Mouse (Mus musculus) embryonic facial prominence, embryonic 15.5 days (tissue): ENCODE measurements at regions not wholly inside any gene's neighbourhood (a gene's known extent, or its start where the extent isn't known, plus 50 kb on each side); places are given as distances from the start of the nearest gene placed in this dataset.
A peak's percentile ranks its signal among the peaks of the same experiment; 100 is the strongest.

ENCODE experiments used
- ATAC-seq: fragments of 200-750 bp; cut with Nextera tagmentation; 2 replicates; pipeline ENCODE4 v1.8.0; 2017; ENCODE audit warnings: low read depth, moderate TSS enrichment; ENCODE audit not compliant: insufficient number of reproducible peaks, low FRiP score, low TSS enrichment
- H3K27ac ChIP-seq: fragments of 300-500 bp; sonication (generic); replicated peaks from 2 replicates; pipeline ENCODE4 v1.5.1; 2015; ENCODE audit warnings: mild to moderate bottlenecking, inconsistent platforms
- H3K27me3 ChIP-seq: fragments of 300-500 bp; sonication (generic); 2 replicates; pipeline ENCODE4 v1.6.1; 2015; ENCODE audit warnings: inconsistent platforms
- H3K36me3 ChIP-seq: fragments of 300-500 bp; sonication (generic); 2 replicates; pipeline ENCODE4 v1.6.1; 2015; ENCODE audit warnings: mild to moderate bottlenecking, inconsistent platforms
- H3K4me1 ChIP-seq: fragments of 300-500 bp; sonication (generic); 2 replicates; pipeline ENCODE4 v1.6.1; 2015; ENCODE audit warnings: inconsistent platforms
- H3K4me2 ChIP-seq: fragments of 300-500 bp; sonication (generic); replicated peaks from 2 replicates; pipeline ENCODE4 v1.6.1; 2015; ENCODE audit warnings: mild to moderate bottlenecking, inconsistent platforms
- H3K4me3 ChIP-seq: fragments of 300-500 bp; sonication (generic); replicated peaks from 2 replicates; pipeline ENCODE4 v1.5.1; 2015; ENCODE audit warnings: mild to moderate bottlenecking, inconsistent platforms
- H3K9ac ChIP-seq: fragments of 300-500 bp; sonication (generic); 2 replicates; pipeline ENCODE4 v1.6.1; 2015; ENCODE audit warnings: inconsistent platforms
- H3K9me3 ChIP-seq: fragments of 300-500 bp; sonication (generic); replicated peaks from 2 replicates; pipeline ENCODE4 v1.6.1; 2016; ENCODE audit warnings: inconsistent platforms
- WGBS: fragments of 180-500 bp; shearing (Covaris S2); methylation state at CpG from one replicate; pipeline ENCODE4 v1.1.7; 2015; 5-methylcytosine and 5-hydroxymethylcytosine counted together

- H3K9me3 ChIP-seq: no peaks in the 10 kb centered on the region
- 0 out of 2 replicates have a peak overlapping the region, but pooled peaks have one; percentile 9 for H3K27ac ChIP-seq
- no peaks in the 10 kb centered on the region for H3K4me1 ChIP-seq
- peak; percentile 54; the same call in 1 of the 2 replicates for ATAC-seq
- 14% methylated on average over 3 of the region's 3 CpGs for WGBS
- H3K27me3 ChIP-seq: no peaks in the 10 kb centered on the region
- no peak overlapping the region for H3K9ac ChIP-seq
- H3K4me3 ChIP-seq: no peak overlapping the region
- no peak overlapping the region for H3K4me2 ChIP-seq
- H3K36me3 ChIP-seq: no peaks in the 10 kb centered on the region
These were observed 639.2 kb upstream of the Gm11114 start for GRCm38 (mm10) chr9:84673327-84673726.

- H3K27ac ChIP-seq: no peak overlapping the region
- H3K4me1 ChIP-seq: no peaks in the 10 kb centered on the region
- H3K4me3 ChIP-seq: no peak overlapping the region
- no peaks in the 10 kb centered on the region for H3K27me3 ChIP-seq
- no peak overlapping the region for H3K9ac ChIP-seq
- H3K36me3 ChIP-seq: no peaks in the 10 kb centered on the region
- no peak for ATAC-seq
- 82% methylated on average over 1 of the region's 1 CpGs for WGBS
- H3K4me2 ChIP-seq: no peak overlapping the region
- no peaks in the 10 kb centered on the region for H3K9me3 ChIP-seq
These were observed 634.2 kb upstream of the Gm11114 start for GRCm38 (mm10) chr9:84678416-84678815.

- H3K4me2 ChIP-seq: no peak overlapping the region
- no peaks in the 10 kb centered on the region for H3K4me1 ChIP-seq
- H3K9me3 ChIP-seq: no peaks in the 10 kb centered on the region
- no peaks in the 10 kb centered on the region for H3K36me3 ChIP-seq
- WGBS: 71% methylated on average over 3 of the region's 3 CpGs
- no peak overlapping the region for H3K4me3 ChIP-seq
- H3K9ac ChIP-seq: no peak overlapping the region
- H3K27ac ChIP-seq: no peak overlapping the region
- H3K27me3 ChIP-seq: no peaks in the 10 kb centered on the region
- ATAC-seq: no peak
These were observed 593.9 kb upstream of the Gm11114 start for GRCm38 (mm10) chr9:84718615-84719191.

GRCm38 (mm10) chr9:84719396-84719795, 593.2 kb upstream of the Gm11114 start:
- Histone ChIP-seq H3K4me1 (no peaks in the 10 kb centered on the region), H3K4me3 (no peak overlapping the region), H3K9me3 (no peaks in the 10 kb centered on the region), H3K9ac (no peak overlapping the region), H3K27me3 (no peaks in the 10 kb centered on the region), H3K27ac (no peak overlapping the region), H3K4me2 (no peak overlapping the region), H3K36me3 (no peaks in the 10 kb centered on the region)
- WGBS: 68% methylated on average over 3 of the region's 3 CpGs
- ATAC-seq: no peak

- no peak overlapping the region for H3K4me3 ChIP-seq
- no peak for ATAC-seq
- H3K36me3 ChIP-seq: no peaks in the 10 kb centered on the region
- no peaks in the 10 kb centered on the region for H3K9me3 ChIP-seq
- no peaks in the 10 kb centered on the region for H3K27me3 ChIP-seq
- no peak overlapping the region for H3K9ac ChIP-seq
- H3K4me1 ChIP-seq: no peaks in the 10 kb centered on the region
- no peak overlapping the region for H3K27ac ChIP-seq
- H3K4me2 ChIP-seq: no peak overlapping the region
- 73% methylated on average over 2 of the region's 2 CpGs for WGBS
These were observed 592.1 kb upstream of the Gm11114 start for GRCm38 (mm10) chr9:84720454-84720853.

- 75% methylated on average over 2 of the region's 2 CpGs for WGBS
- no peak overlapping the region for H3K4me3 ChIP-seq
- no peak for ATAC-seq
These were observed 573.3 kb upstream of the Gm11114 start for GRCm38 (mm10) chr9:84739266-84739665.

GRCm38 (mm10) chr9:84740336-84740735, 572.2 kb upstream of the Gm11114 start:
- no peaks in the 10 kb centered on the region for H3K4me1 ChIP-seq
- no peaks in the 10 kb centered on the region for H3K27me3 ChIP-seq
- WGBS: 59% methylated on average over 2 of the region's 2 CpGs
- no peaks in the 10 kb centered on the region for H3K36me3 ChIP-seq
- H3K27ac ChIP-seq: no peak overlapping the region
- H3K4me2 ChIP-seq: no peak overlapping the region
- H3K9ac ChIP-seq: no peak overlapping the region
- H3K9me3 ChIP-seq: no peaks in the 10 kb centered on the region
- no peak overlapping the region for H3K4me3 ChIP-seq
- ATAC-seq: no peak

More at GRCm38 (mm10) chr9:84739266-84739665, 573.3 kb upstream of the Gm11114 start:
- no peaks in the 10 kb centered on the region for H3K4me1 ChIP-seq
- H3K27ac ChIP-seq: no peak overlapping the region
- no peaks in the 10 kb centered on the region for H3K27me3 ChIP-seq
- no peak overlapping the region for H3K4me2 ChIP-seq
- no peak overlapping the region for H3K9ac ChIP-seq
- H3K36me3 ChIP-seq: no peaks in the 10 kb centered on the region
- no peaks in the 10 kb centered on the region for H3K9me3 ChIP-seq

- 70% methylated on average over 1 of the region's 1 CpGs for WGBS
- Histone ChIP-seq H3K9me3 (no peaks in the 10 kb centered on the region), H3K27ac (no peak overlapping the region)
These were observed 558.2 kb upstream of the Gm11114 start for GRCm38 (mm10) chr9:84754332-84754731.

GRCm38 (mm10) chr9:84754828-84755227, 557.7 kb upstream of the Gm11114 start:
- 32% methylated on average over 2 of the region's 2 CpGs for WGBS
- Histone ChIP-seq H3K4me2 (no peak overlapping the region), H3K9me3 (no peaks in the 10 kb centered on the region), H3K36me3 (no peaks in the 10 kb centered on the region), H3K9ac (no peak overlapping the region), H3K27ac (no peak overlapping the region), H3K4me3 (no peak overlapping the region), H3K27me3 (no peaks in the 10 kb centered on the region), H3K4me1 (no peaks in the 10 kb centered on the region)
- ATAC-seq: no peak

More at GRCm38 (mm10) chr9:84754332-84754731, 558.2 kb upstream of the Gm11114 start:
- H3K4me1 ChIP-seq: no peaks in the 10 kb centered on the region
- no peaks in the 10 kb centered on the region for H3K36me3 ChIP-seq
- no peak overlapping the region for H3K9ac ChIP-seq
- H3K4me3 ChIP-seq: no peak overlapping the region
- no peak overlapping the region for H3K4me2 ChIP-seq
- no peaks in the 10 kb centered on the region for H3K27me3 ChIP-seq
- no peak for ATAC-seq

GRCm38 (mm10) chr9:84774348-84774747, 538.2 kb upstream of the Gm11114 start:
- Histone ChIP-seq H3K9me3 (no peaks in the 10 kb centered on the region), H3K9ac (no peak overlapping the region), H3K36me3 (no peaks in the 10 kb centered on the region), H3K27ac (no peak overlapping the region), H3K4me2 (0 out of 2 replicates have a peak overlapping the region, but pooled peaks have one; percentile 3), H3K27me3 (no peaks in the 10 kb centered on the region), H3K4me3 (no peak overlapping the region), H3K4me1 (no peaks in the 10 kb centered on the region)
- 50% methylated on average over 11 of the region's 11 CpGs for WGBS
- no peak for ATAC-seq

- Histone ChIP-seq H3K9me3 (no peaks in the 10 kb centered on the region), H3K36me3 (no peaks in the 10 kb centered on the region), H3K9ac (no peak overlapping the region), H3K4me3 (no peak overlapping the region), H3K4me2 (no peak overlapping the region), H3K27me3 (no peaks in the 10 kb centered on the region), H3K4me1 (no peaks in the 10 kb centered on the region), H3K27ac (no peak overlapping the region)
- WGBS: 70% methylated on average over 2 of the region's 2 CpGs
- no peak for ATAC-seq
These were observed 537.4 kb upstream of the Gm11114 start for GRCm38 (mm10) chr9:84775190-84775589.

- Histone ChIP-seq H3K9me3 (no peaks in the 10 kb centered on the region), H3K27me3 (no peaks in the 10 kb centered on the region), H3K4me1 (no peaks in the 10 kb centered on the region), H3K27ac (no peak overlapping the region), H3K4me3 (no peak overlapping the region), H3K4me2 (no peak overlapping the region), H3K36me3 (no peaks in the 10 kb centered on the region), H3K9ac (no peak overlapping the region)
- ATAC-seq: no peak
- WGBS: 75% methylated on average over 1 of the region's 1 CpGs
These were observed 533.4 kb upstream of the Gm11114 start for GRCm38 (mm10) chr9:84779125-84779524.
